Mouse (Mus musculus): ENCODE results near the gene Olfr545.
A peak's percentile ranks its signal among the peaks of the same experiment; 100 is the strongest.

DNA sequence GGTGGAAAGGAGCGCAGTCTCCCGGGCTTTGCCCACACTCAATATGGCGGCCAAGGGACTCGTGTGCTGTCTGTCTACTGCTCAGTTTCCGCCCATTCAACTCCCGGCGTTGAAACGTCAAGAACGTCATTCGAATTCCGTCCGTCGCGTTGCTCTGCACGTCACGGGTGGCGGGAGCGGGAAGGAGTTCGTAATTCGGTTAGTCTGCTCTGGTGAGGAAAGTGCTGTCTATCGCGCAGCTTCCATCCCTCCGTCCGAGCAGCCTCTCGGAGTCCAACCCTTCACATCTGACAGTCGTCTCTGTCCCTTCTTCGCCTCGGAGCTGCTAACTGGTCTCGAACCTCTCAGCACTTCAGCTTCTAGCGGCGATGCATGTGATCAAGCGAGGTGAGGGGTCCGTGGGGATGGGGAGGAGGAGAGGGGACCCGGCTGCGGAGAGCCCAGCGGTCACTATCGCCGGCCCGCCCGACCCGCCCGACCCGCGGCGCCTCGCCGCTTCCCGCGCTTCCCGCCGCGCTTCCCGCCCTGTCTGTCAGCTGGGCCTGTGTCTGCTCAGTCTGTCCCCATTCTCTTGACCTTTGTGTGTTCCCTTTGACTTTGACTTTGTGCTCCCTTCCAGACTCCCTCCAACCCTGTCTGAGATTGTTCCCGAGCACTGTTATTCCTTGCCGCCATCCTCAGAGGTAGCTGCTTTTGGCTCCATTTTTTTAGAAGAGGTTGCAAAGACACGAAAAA is 57.5 kb downstream of the Olfr545 start, which contains the start of gene Rrm1:
- peak; percentile 73 for TF ChIP-seq POLR2A (IDR thresholded peaks at IDR 0.05; ENCODE audit: insufficient read length, low read depth)
- TF ChIP-seq USF1 (IDR thresholded peaks at IDR 0.05; ENCODE audit: low read depth): no peak
